Comparison of ENCODE assay signal across 14 mouse cellular contexts in genomic region chr5:34372141-34372540, GRCm38 (mm10). TPM values are rescaled to one million over a fixed set of nuclear protein-coding genes. Genes with fewer than 3 reads are reported as not detected.
A peak's percentile ranks its signal among the peaks of the same experiment; 100 is the strongest.
DNase-seq lines count a peak whose midpoint lies in the region; ATAC-seq and TF ChIP-seq lines count a peak whose summit lies in the region.
"Had no signal": no experiment of that assay in that cellular context is flagged by ENCODE, and none has a peak within 500 bp of the region (broad histone marks: within the 10 kb centered on the region; RNA-seq: fewer than 3 reads in every experiment).

No protein-coding gene starts in this region.

- peaks cover 11% of the 10 kb centered on the region for H3K36me3 ChIP-seq in erythroblast, embryonic 14.5 days (ENCODE audit: control insufficient read depth)
- H3K36me3 ChIP-seq in hindbrain, embryonic 14.5 days (replicated peaks; ENCODE audit: control insufficient read depth, insufficient read depth) = no peaks in the 10 kb centered on the region
- H3K36me3 ChIP-seq in hindbrain, embryonic 10.5 days = peaks cover 9% of the 10 kb centered on the region
- H3K36me3 ChIP-seq in stomach, embryonic 14.5 days (ENCODE audit: control insufficient read depth, insufficient read depth, low read length) = no peaks in the 10 kb centered on the region
- H3K36me3 ChIP-seq in stomach, postnatal 0 days (ENCODE audit: control insufficient read depth, insufficient read depth, low read length) = no peaks in the 10 kb centered on the region

- H3K9ac ChIP-seq in hindbrain, embryonic 14.5 days = no peak overlapping the region
- no peak overlapping the region for H3K9ac ChIP-seq in stomach, embryonic 14.5 days (replicated peaks; ENCODE audit: low read depth, low read length)
- no peak overlapping the region for H3K9ac ChIP-seq in stomach, postnatal 0 days (ENCODE audit: low read length)

- H3K27ac ChIP-seq in hindbrain, embryonic 14.5 days = no peak overlapping the region
- H3K27ac ChIP-seq in hindbrain, embryonic 10.5 days = no peak overlapping the region
- no peak overlapping the region for H3K27ac ChIP-seq in stomach, embryonic 14.5 days (ENCODE audit: low read length)
- no peak overlapping the region for H3K27ac ChIP-seq in stomach, postnatal 0 days (replicated peaks)
- H3K27ac ChIP-seq: left cerebral cortex, adult 2 months had no signal

- TF ChIP-seq EP300 in stomach, postnatal 0 days (optimal IDR thresholded peaks at IDR 0.05) = no peak

- H3K4me2 ChIP-seq in hindbrain, embryonic 14.5 days (replicated peaks) = peak overlapping the region; percentile 69
- 0 out of 2 replicates have a peak overlapping the region, but pooled peaks have one; percentile 19 for H3K4me2 ChIP-seq in stomach, embryonic 14.5 days (replicated peaks; ENCODE audit: low read depth, low read length)
- no peak overlapping the region for H3K4me2 ChIP-seq in stomach, postnatal 0 days (replicated peaks; ENCODE audit: low read depth)

- H3K27me3 ChIP-seq in erythroblast, embryonic 14.5 days (ENCODE audit: control insufficient read depth) = no peaks in the 10 kb centered on the region
- no peaks in the 10 kb centered on the region for H3K27me3 ChIP-seq in hindbrain, embryonic 14.5 days (ENCODE audit: control insufficient read depth, insufficient read depth, low read length)
- H3K27me3 ChIP-seq in hindbrain, embryonic 10.5 days (ENCODE audit: insufficient read depth, poor library complexity, severe bottlenecking) = no peaks in the 10 kb centered on the region
- no peaks in the 10 kb centered on the region for H3K27me3 ChIP-seq in stomach, embryonic 14.5 days (ENCODE audit: control insufficient read depth, insufficient read depth, low read length)
- no peaks in the 10 kb centered on the region for H3K27me3 ChIP-seq in stomach, postnatal 0 days (ENCODE audit: control insufficient read depth, insufficient read depth, low read length)

- TF ChIP-seq CTCF in stomach, postnatal 0 days (IDR thresholded peaks at IDR 0.05; ENCODE audit: low read depth) = no peak

- DNase-seq in hindbrain, embryonic 14.5 days (ENCODE audit: low spot score) = no peak
- no peak for DNase-seq in hindbrain, embryonic 10.5 days (ENCODE audit: low spot score)
- DNase-seq in stomach, postnatal 0 days (ENCODE audit: low spot score) = no peak
- DNase-seq in cerebellum, adult 8-10 months = no peak
- DNase-seq: adrenal gland, adult 8-10 months; cerebellum, postnatal 36 days; gastrocnemius, postnatal 10 days; kidney, adult 2 months; right cerebral cortex, postnatal 14 days had no signal

- no peak for ATAC-seq in erythroblast, adult 5-6 weeks (replicated peaks; ENCODE audit: low FRiP score, poor library complexity, severe bottlenecking)
- ATAC-seq in hindbrain, embryonic 14.5 days (ENCODE audit: low FRiP score) = no peak
- no peak for ATAC-seq in stomach, embryonic 14.5 days (ENCODE audit: insufficient number of reproducible peaks, insufficient read depth, low FRiP score, low read depth)
- no peak for ATAC-seq in stomach, postnatal 0 days (ENCODE audit: low FRiP score, low TSS enrichment)
- ATAC-seq in erythroid progenitor cell, adult 5-6 weeks (replicated peaks; ENCODE audit: low FRiP score, poor library complexity, severe bottlenecking) = no peak

- H3K4me1 ChIP-seq in erythroblast, embryonic 14.5 days (ENCODE audit: control insufficient read depth) = peaks cover 41% of the 10 kb centered on the region
- peaks cover 27% of the 10 kb centered on the region for H3K4me1 ChIP-seq in hindbrain, embryonic 14.5 days (replicated peaks; ENCODE audit: control insufficient read depth, insufficient read depth, low read length)
- peaks cover 31% of the 10 kb centered on the region for H3K4me1 ChIP-seq in hindbrain, embryonic 10.5 days (replicated peaks)
- peaks cover 13% of the 10 kb centered on the region; the same call in 1 of the 2 replicates for H3K4me1 ChIP-seq in stomach, embryonic 14.5 days (ENCODE audit: control insufficient read depth, insufficient read depth, low read length)
- no peaks in the 10 kb centered on the region; the same call in 1 of the 2 replicates for H3K4me1 ChIP-seq in stomach, postnatal 0 days (replicated peaks; ENCODE audit: control insufficient read depth, insufficient read depth)

- no peaks in the 10 kb centered on the region for H3K9me3 ChIP-seq in erythroblast, embryonic 14.5 days (ENCODE audit: control insufficient read depth, low read length)
- H3K9me3 ChIP-seq in hindbrain, embryonic 14.5 days (ENCODE audit: control insufficient read depth, low read length) = no peaks in the 10 kb centered on the region
- no peaks in the 10 kb centered on the region for H3K9me3 ChIP-seq in hindbrain, embryonic 10.5 days
- no peaks in the 10 kb centered on the region for H3K9me3 ChIP-seq in stomach, embryonic 14.5 days (ENCODE audit: control insufficient read depth, low read depth, low read length)
- H3K9me3 ChIP-seq in stomach, postnatal 0 days (ENCODE audit: control insufficient read depth, low read length) = no peaks in the 10 kb centered on the region

- H3K4me3 ChIP-seq in erythroblast, embryonic 14.5 days (replicated peaks) = peak overlapping the region; percentile 16
- H3K4me3 ChIP-seq in hindbrain, embryonic 14.5 days (replicated peaks; ENCODE audit: low read length) = no peak overlapping the region
- no peak overlapping the region for H3K4me3 ChIP-seq in hindbrain, embryonic 10.5 days
- H3K4me3 ChIP-seq in stomach, embryonic 14.5 days (ENCODE audit: low read depth, low read length) = no peak overlapping the region
- no peak overlapping the region for H3K4me3 ChIP-seq in stomach, postnatal 0 days (ENCODE audit: low read depth, low read length)

RNA-seq across cellular contexts. Expression of gene Fam193a, which starts 2.4 kb away (rescaled TPM):
- polyA plus RNA-seq in erythroblast, embryonic 14.5 days (2012) = 1.8 and 1.9 TPM in 2 replicates
- 18.0 and 18.1 TPM in 2 replicates for total RNA-seq in erythroblast, adult 5-6 weeks (2015; ENCODE audit: low replicate concordance)
- total RNA-seq in erythroblast, adult 5-6 weeks (2017; ENCODE audit: low replicate concordance) = 12.5 and 16.9 TPM in 2 replicates
- polyA plus RNA-seq in hindbrain, embryonic 14.5 days (2014; fragmentation: Nextera tagmentation; extraction: Ambion mirVana) = 18.0 and 19.2 TPM in 2 replicates
- 13.2 and 13.3 TPM in 2 replicates for polyA plus RNA-seq in hindbrain, embryonic 10.5 days (2016; fragmentation: Nextera tagmentation; extraction: Ambion mirVana)
- 17.9 and 25.3 TPM in 2 replicates for polyA plus RNA-seq in stomach, embryonic 14.5 days (2014; fragmentation: Nextera tagmentation; extraction: Ambion mirVana)
- 3.2 and 3.5 TPM in 2 replicates for polyA plus RNA-seq in stomach, postnatal 0 days (2015; fragmentation: Nextera tagmentation; extraction: Ambion mirVana)
- 59.1 and 67.1 TPM in 2 replicates for total RNA-seq in erythroid progenitor cell, adult 5-6 weeks (2015; ENCODE audit: low replicate concordance)
- 48.8 and 89.6 TPM in 2 replicates for total RNA-seq in erythroid progenitor cell, adult 5-6 weeks (2017; ENCODE audit: low replicate concordance)

RNA-seq across cellular contexts. Expression of gene Rnf4, which starts 36.1 kb away (rescaled TPM):
- polyA plus RNA-seq in erythroblast, embryonic 14.5 days (2012) = 3.5 and 4.1 TPM in 2 replicates
- total RNA-seq in erythroblast, adult 5-6 weeks (2015; ENCODE audit: low replicate concordance) = 32.8 and 33.4 TPM in 2 replicates
- total RNA-seq in erythroblast, adult 5-6 weeks (2017; ENCODE audit: low replicate concordance) = 38.6 and 38.8 TPM in 2 replicates
- polyA plus RNA-seq in hindbrain, embryonic 14.5 days (2014; fragmentation: Nextera tagmentation; extraction: Ambion mirVana) = 139 and 147 TPM in 2 replicates
- 181 and 193 TPM in 2 replicates for polyA plus RNA-seq in hindbrain, embryonic 10.5 days (2016; fragmentation: Nextera tagmentation; extraction: Ambion mirVana)
- polyA plus RNA-seq in stomach, embryonic 14.5 days (2014; fragmentation: Nextera tagmentation; extraction: Ambion mirVana) = 183 and 188 TPM in 2 replicates
- polyA plus RNA-seq in stomach, postnatal 0 days (2015; fragmentation: Nextera tagmentation; extraction: Ambion mirVana) = 85.2 and 85.7 TPM in 2 replicates
- total RNA-seq in erythroid progenitor cell, adult 5-6 weeks (2015; ENCODE audit: low replicate concordance) = 105 and 141 TPM in 2 replicates
- total RNA-seq in erythroid progenitor cell, adult 5-6 weeks (2017; ENCODE audit: low replicate concordance) = 134 and 143 TPM in 2 replicates

Comparison
In these comparisons a context has a peak if more than half of its experiments do, and no peak if none do; other contexts are left out.
1. RNA of gene Rnf4, which starts 36.1 kb away (polyA plus RNA-seq): 183 to 188 TPM in stomach, embryonic 14.5 days, 181 to 193 TPM in hindbrain, embryonic 10.5 days, 139 to 147 TPM in hindbrain, embryonic 14.5 days and 85.2 to 85.7 TPM in stomach, postnatal 0 days; 3.5 to 4.1 TPM in erythroblast, embryonic 14.5 days; every median in the first group is over 10 times any median in the second.